Mouse (Mus musculus) T-helper 1 cell (primary cell): ENCODE results near the gene Afg1l.

Source experiments
- in situ Hi-C: fragments of 300-600 bp; cut with MboI, MseI; formaldehyde crosslinking; loops from one replicate; pipeline ENCODE4 v1.15.1; 2025; ENCODE audit warnings: high pct_unique_total_duplicates

Gene Afg1l

GRCm38 (mm10) chr10:42383708-42384107 lies 94.7 kb downstream of the Afg1l start:
- in situ Hi-C loops = no loop called here

- in situ Hi-C loops = no loop called here
Observed at GRCm38 (mm10) chr10:42364216-42364615, 114.1 kb downstream of the Afg1l start.

- in situ Hi-C loops = no loop called here
Observed at GRCm38 (mm10) chr10:42355980-42356379, 122.4 kb downstream of the Afg1l start.

- in situ Hi-C loops = no loop called here
Observed at GRCm38 (mm10) chr10:42347986-42348385, 130.4 kb downstream of the Afg1l start.

- in situ Hi-C loops = no loop called here
Observed at GRCm38 (mm10) chr10:42347127-42347526, 131.2 kb downstream of the Afg1l start.

- in situ Hi-C loops = no loop called here
Observed at GRCm38 (mm10) chr10:42346179-42346877, 132.0 kb downstream of the Afg1l start.

- in situ Hi-C loops = no loop called here
Observed at GRCm38 (mm10) chr10:42342714-42343113, 135.7 kb downstream of the Afg1l start.

- in situ Hi-C loops = no loop called here
Observed at GRCm38 (mm10) chr10:42341815-42342457, 136.4 kb downstream of the Afg1l start.

GRCm38 (mm10) chr10:42340426-42340793 lies 138.0 kb downstream of the Afg1l start:
- in situ Hi-C loops = no loop called here

GRCm38 (mm10) chr10:42339773-42340425 lies 138.5 kb downstream of the Afg1l start:
- in situ Hi-C loops = no loop called here

GRCm38 (mm10) chr10:42338456-42338855 lies 139.9 kb downstream of the Afg1l start:
- in situ Hi-C loops = no loop called here

GRCm38 (mm10) chr10:42327576-42327975 lies 150.8 kb downstream of the Afg1l start:
- in situ Hi-C loops = loop anchor here (10.0 kb wide), 1 partner anchor 337 kb away; no protein-coding TSS in a partner anchor

- in situ Hi-C loops = loop anchor here (10.0 kb wide), 1 partner anchor 339 kb away; no protein-coding TSS in a partner anchor
Observed at GRCm38 (mm10) chr10:42325305-42325704, 153.1 kb downstream of the Afg1l start.

GRCm38 (mm10) chr10:42323978-42324377 lies 154.4 kb downstream of the Afg1l start:
- in situ Hi-C loops = loop anchor here (10.0 kb wide), 1 partner anchor 341 kb away; no protein-coding TSS in a partner anchor

GRCm38 (mm10) chr10:42313222-42313786 lies 165.1 kb downstream of the Afg1l start:
- in situ Hi-C loops = no loop called here

GRCm38 (mm10) chr10:42312557-42312956 lies 165.8 kb downstream of the Afg1l start:
- in situ Hi-C loops = no loop called here

GRCm38 (mm10) chr10:42308687-42308987 lies 169.7 kb downstream of the Afg1l start:
- in situ Hi-C loops = no loop called here

GRCm38 (mm10) chr10:42307980-42308686 lies 170.2 kb downstream of the Afg1l start:
- in situ Hi-C loops = no loop called here

GRCm38 (mm10) chr10:42306422-42306821 lies 171.9 kb downstream of the Afg1l start:
- in situ Hi-C loops = no loop called here

GRCm38 (mm10) chr10:42300805-42301204 lies 177.6 kb downstream of the Afg1l start:
- in situ Hi-C loops = no loop called here

- in situ Hi-C loops = loop anchor here (5.0 kb wide), 2 partner anchors 473 to 608 kb away; no protein-coding TSS in a partner anchor
Observed at GRCm38 (mm10) chr10:42299967-42300366, 178.4 kb downstream of the Afg1l start.

- in situ Hi-C loops = loop anchor here (5.0 kb wide), 2 partner anchors 472 to 607 kb away; no protein-coding TSS in a partner anchor
Observed at GRCm38 (mm10) chr10:42299426-42299825, 178.9 kb downstream of the Afg1l start.
